Mouse (Mus musculus) liver, postnatal 0 days (tissue): Measurements from ENCODE around the gene Ttc39b.

Experiments used
- CTCF ChIP-seq: sonication (generic); IDR thresholded peaks from 2 replicates; pipeline ENCODE4 v1.5.1; 2016; ENCODE audit warnings: antibody characterized with exemption, low read depth
- EP300 ChIP-seq: IDR thresholded peaks from 2 replicates; pipeline ENCODE4 v1.6.1; 2016; ENCODE audit warnings: antibody characterized with exemption, low read depth, mild to moderate bottlenecking

DNA sequence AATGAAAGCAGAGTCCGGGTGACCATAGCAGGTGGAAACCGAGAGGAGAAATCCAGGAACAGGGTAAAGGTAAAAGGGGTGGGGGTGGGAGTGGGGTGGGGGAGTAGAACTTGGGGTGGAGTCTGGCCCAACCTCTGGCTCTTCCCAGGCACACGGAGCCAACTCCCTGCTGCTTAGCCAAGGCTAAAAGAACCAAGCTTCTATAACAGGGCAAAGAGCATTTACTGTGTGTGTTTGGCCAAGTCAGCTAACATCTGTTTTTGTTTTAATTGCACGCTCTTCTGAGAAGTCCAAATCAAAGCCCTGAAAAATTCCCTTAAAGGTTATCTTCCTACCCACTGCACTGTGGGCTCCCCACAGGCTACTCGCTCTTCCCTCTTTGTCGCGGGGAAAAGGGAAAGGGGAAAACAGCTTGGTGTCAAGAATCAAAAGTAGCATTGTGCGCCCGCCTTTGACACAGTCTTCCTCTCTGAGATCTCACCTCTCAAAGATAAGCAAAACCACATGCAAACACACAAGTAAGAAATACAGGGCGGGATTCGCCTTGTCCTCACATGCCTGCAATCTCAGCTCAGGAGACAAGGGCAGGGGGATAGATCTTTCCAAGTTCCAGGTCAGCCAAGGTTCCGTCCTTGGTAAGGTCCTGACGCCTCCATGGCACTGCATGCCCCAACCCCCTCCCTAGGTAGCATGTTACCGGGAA is 18.4 kb upstream of the Ttc39b start:
- TF ChIP-seq CTCF (no peak), EP300 (no peak)
